Mouse (Mus musculus): Measurements from ENCODE around the gene Fgfr2. TPM values are rescaled to one million over a fixed set of nuclear protein-coding genes. Genes with fewer than 3 reads are reported as not detected.

Gene Fgfr2
- polyA plus RNA-seq, 1 experiment from 2014 or later: 93.6 TPM

- H3K9ac ChIP-seq (ENCODE audit: low read length): no peak overlapping the region
- H3K36me3 ChIP-seq (ENCODE audit: control insufficient read depth, insufficient read depth, low read length): no peaks in the 10 kb centered on the region
- H3K27me3 ChIP-seq (ENCODE audit: control insufficient read depth, insufficient read depth, low read length): peaks cover 57% of the 10 kb centered on the region
- H3K4me3 ChIP-seq (ENCODE audit: low read depth, low read length): no peak overlapping the region
- no peaks in the 10 kb centered on the region for H3K4me1 ChIP-seq (replicated peaks; ENCODE audit: control insufficient read depth, insufficient read depth, low read length)
- no peak overlapping the region for H3K27ac ChIP-seq (ENCODE audit: low read depth, low read length)
- DNase-seq (ENCODE audit: low spot score): no peak
- H3K4me2 ChIP-seq (ENCODE audit: low read depth, low read length, severe bottlenecking): no peak overlapping the region
- no peak for ATAC-seq (replicated peaks; ENCODE audit: low FRiP score)
- H3K9me3 ChIP-seq (ENCODE audit: control insufficient read depth, low read length): no peaks in the 10 kb centered on the region
- WGBS: 82% methylated on average over 4 of the region's 4 CpGs
Observed at GRCm38 (mm10) chr7:131810916-131811315, 1312.2 kb downstream of the Fgfr2 start.

- no peaks in the 10 kb centered on the region for H3K9me3 ChIP-seq (ENCODE audit: control insufficient read depth, low read length)
- H3K36me3 ChIP-seq (ENCODE audit: control insufficient read depth, insufficient read depth, low read length): no peaks in the 10 kb centered on the region
- no peak overlapping the region for H3K9ac ChIP-seq (ENCODE audit: low read length)
- peaks cover 62% of the 10 kb centered on the region for H3K27me3 ChIP-seq (ENCODE audit: control insufficient read depth, insufficient read depth, low read length)
- no peak overlapping the region for H3K27ac ChIP-seq (ENCODE audit: low read depth, low read length)
- H3K4me1 ChIP-seq (replicated peaks; ENCODE audit: control insufficient read depth, insufficient read depth, low read length): peaks cover 4% of the 10 kb centered on the region
- ATAC-seq (replicated peaks; ENCODE audit: low FRiP score): no peak
- H3K4me2 ChIP-seq (ENCODE audit: low read depth, low read length, severe bottlenecking): no peak overlapping the region
- no peak overlapping the region for H3K4me3 ChIP-seq (ENCODE audit: low read depth, low read length)
- no peak for DNase-seq (ENCODE audit: low spot score)
- 19% methylated on average over 5 of the region's 5 CpGs for WGBS
Observed at GRCm38 (mm10) chr7:131809584-131810181, 1313.5 kb downstream of the Fgfr2 start.

- DNase-seq (ENCODE audit: low spot score) (no peak), ATAC-seq (replicated peaks; ENCODE audit: low FRiP score) (no peak)
- H3K27me3 ChIP-seq (ENCODE audit: control insufficient read depth, insufficient read depth, low read length): peaks cover 76% of the 10 kb centered on the region
- no peaks in the 10 kb centered on the region for H3K36me3 ChIP-seq (ENCODE audit: control insufficient read depth, insufficient read depth, low read length)
- no peak overlapping the region for H3K4me3 ChIP-seq (ENCODE audit: low read depth, low read length)
- H3K4me2 ChIP-seq (ENCODE audit: low read depth, low read length, severe bottlenecking): no peak overlapping the region
- no peaks in the 10 kb centered on the region for H3K9me3 ChIP-seq (ENCODE audit: control insufficient read depth, low read length)
- 40% methylated on average over 2 of the region's 2 CpGs for WGBS
- peaks cover 4% of the 10 kb centered on the region for H3K4me1 ChIP-seq (replicated peaks; ENCODE audit: control insufficient read depth, insufficient read depth, low read length)
- H3K9ac ChIP-seq (ENCODE audit: low read length): no peak overlapping the region
- no peak overlapping the region for H3K27ac ChIP-seq (ENCODE audit: low read depth, low read length)
Observed at GRCm38 (mm10) chr7:131807257-131807656, 1315.9 kb downstream of the Fgfr2 start.

GRCm38 (mm10) chr7:131805525-131806202, 1317.5 kb downstream of the Fgfr2 start:
- ATAC-seq (replicated peaks; ENCODE audit: low FRiP score) (peak; percentile 60; the same call in 1 of the 2 replicates), DNase-seq (ENCODE audit: low spot score) (no peak)
- Histone ChIP-seq H3K36me3 (ENCODE audit: control insufficient read depth, insufficient read depth, low read length) (no peaks in the 10 kb centered on the region), H3K9me3 (ENCODE audit: control insufficient read depth, low read length) (no peaks in the 10 kb centered on the region), H3K27ac (ENCODE audit: low read depth, low read length) (no peak overlapping the region), H3K9ac (ENCODE audit: low read length) (no peak overlapping the region), H3K27me3 (ENCODE audit: control insufficient read depth, insufficient read depth, low read length) (peaks cover 86% of the 10 kb centered on the region), H3K4me3 (ENCODE audit: low read depth, low read length) (no peak overlapping the region), H3K4me2 (ENCODE audit: low read depth, low read length, severe bottlenecking) (no peak overlapping the region), H3K4me1 (replicated peaks; ENCODE audit: control insufficient read depth, insufficient read depth, low read length) (peaks cover 4% of the 10 kb centered on the region)
- WGBS: 12% methylated on average over 9 of the region's 9 CpGs

- H3K27ac ChIP-seq (ENCODE audit: low read depth, low read length): no peak overlapping the region
Observed at GRCm38 (mm10) chr7:131800416-131801045, 1322.6 kb downstream of the Fgfr2 start.

GRCm38 (mm10) chr7:131797161-131797560, 1326.0 kb downstream of the Fgfr2 start:
- Histone ChIP-seq H3K4me3 (ENCODE audit: low read depth, low read length) (no peak overlapping the region), H3K9me3 (ENCODE audit: control insufficient read depth, low read length) (no peaks in the 10 kb centered on the region), H3K4me2 (ENCODE audit: low read depth, low read length, severe bottlenecking) (no peak overlapping the region), H3K27ac (ENCODE audit: low read depth, low read length) (no peak overlapping the region), H3K9ac (ENCODE audit: low read length) (no peak overlapping the region), H3K27me3 (ENCODE audit: control insufficient read depth, insufficient read depth, low read length) (peaks cover 29% of the 10 kb centered on the region), H3K36me3 (ENCODE audit: control insufficient read depth, insufficient read depth, low read length) (no peaks in the 10 kb centered on the region), H3K4me1 (replicated peaks; ENCODE audit: control insufficient read depth, insufficient read depth, low read length) (no peaks in the 10 kb centered on the region)
- ATAC-seq (replicated peaks; ENCODE audit: low FRiP score) (no peak), DNase-seq (ENCODE audit: low spot score) (no peak)
- 74% methylated on average over 6 of the region's 6 CpGs for WGBS

More at GRCm38 (mm10) chr7:131800416-131801045, 1322.6 kb downstream of the Fgfr2 start:
- no peak overlapping the region for H3K4me2 ChIP-seq (ENCODE audit: low read depth, low read length, severe bottlenecking)
- WGBS: 58% methylated on average over 6 of the region's 6 CpGs
- DNase-seq (ENCODE audit: low spot score) (peak; percentile 54), ATAC-seq (replicated peaks; ENCODE audit: low FRiP score) (no peak)
- peaks cover 58% of the 10 kb centered on the region for H3K27me3 ChIP-seq (ENCODE audit: control insufficient read depth, insufficient read depth, low read length)
- H3K9ac ChIP-seq (ENCODE audit: low read length): no peak overlapping the region
- no peaks in the 10 kb centered on the region for H3K9me3 ChIP-seq (ENCODE audit: control insufficient read depth, low read length)
- no peak overlapping the region for H3K4me3 ChIP-seq (ENCODE audit: low read depth, low read length)
- peaks cover 4% of the 10 kb centered on the region for H3K4me1 ChIP-seq (replicated peaks; ENCODE audit: control insufficient read depth, insufficient read depth, low read length)
- H3K36me3 ChIP-seq (ENCODE audit: control insufficient read depth, insufficient read depth, low read length): no peaks in the 10 kb centered on the region

- Histone ChIP-seq H3K9me3 (ENCODE audit: control insufficient read depth, low read length) (no peaks in the 10 kb centered on the region), H3K36me3 (ENCODE audit: control insufficient read depth, insufficient read depth, low read length) (no peaks in the 10 kb centered on the region), H3K27ac (ENCODE audit: low read depth, low read length) (no peak overlapping the region), H3K9ac (ENCODE audit: low read length) (no peak overlapping the region), H3K27me3 (ENCODE audit: control insufficient read depth, insufficient read depth, low read length) (peaks cover 10% of the 10 kb centered on the region; the same call in 1 of the 2 replicates), H3K4me1 (replicated peaks; ENCODE audit: control insufficient read depth, insufficient read depth, low read length) (no peaks in the 10 kb centered on the region), H3K4me2 (ENCODE audit: low read depth, low read length, severe bottlenecking) (no peak overlapping the region), H3K4me3 (ENCODE audit: low read depth, low read length) (no peak overlapping the region)
- DNase-seq (ENCODE audit: low spot score) (no peak), ATAC-seq (replicated peaks; ENCODE audit: low FRiP score) (no peak)
- 63% methylated on average over 10 of the region's 10 CpGs for WGBS
Observed at GRCm38 (mm10) chr7:131788595-131789206, 1334.4 kb downstream of the Fgfr2 start.

- ATAC-seq (replicated peaks; ENCODE audit: low FRiP score): no peak
- Histone ChIP-seq H3K4me2 (ENCODE audit: low read depth, low read length, severe bottlenecking) (no peak overlapping the region), H3K4me1 (replicated peaks; ENCODE audit: control insufficient read depth, insufficient read depth, low read length) (no peaks in the 10 kb centered on the region), H3K27ac (ENCODE audit: low read depth, low read length) (no peak overlapping the region), H3K9ac (ENCODE audit: low read length) (no peak overlapping the region), H3K4me3 (ENCODE audit: low read depth, low read length) (no peak overlapping the region), H3K27me3 (ENCODE audit: control insufficient read depth, insufficient read depth, low read length) (peaks cover 23% of the 10 kb centered on the region), H3K9me3 (ENCODE audit: control insufficient read depth, low read length) (no peaks in the 10 kb centered on the region), H3K36me3 (ENCODE audit: control insufficient read depth, insufficient read depth, low read length) (no peaks in the 10 kb centered on the region)
- DNase-seq (ENCODE audit: low spot score): no peak
- WGBS: 93% methylated on average over 3 of the region's 3 CpGs
Observed at GRCm38 (mm10) chr7:131785721-131786120, 1337.4 kb downstream of the Fgfr2 start.
